Mouse (Mus musculus) Patski (cell line): ENCODE measurements around the gene Cwh43. TPM values are rescaled to one million over a fixed set of nuclear protein-coding genes. Genes with fewer than 3 reads are reported as not detected.

Experiments used
- ATAC-seq: fragments of 100-300 bp; one replicate; pipeline ENCODE4 v1.8.0; 2021
- CTCF ChIA-PET: fragments of 350-600 bp; sonication (Branson Sonifier 250); formaldehyde crosslinking; loops from one replicate; lab custom pipeline; 2022; ENCODE audit warnings: inconsistent platforms; lab: Charles Lee
- POLR2A ChIA-PET: fragments of 350-600 bp; sonication (Branson Sonifier 250); formaldehyde crosslinking; loops from one replicate; lab custom pipeline; 2022; ENCODE audit warnings: antibody characterized with exemption, inconsistent platforms; lab: Charles Lee
- DNase-seq: peaks from one replicate; pipeline ENCODE4 v3.0.0-alpha.2; 2011; ENCODE audit warnings: low read depth, low spot score
- H3K27me3 ChIP-seq: fragments of 371-371 bp; one replicate; pipeline ENCODE4 v1.5.1; 2021
- CTCF ChIP-seq: fragments of 100-300 bp; IDR thresholded peaks from one replicate; pipeline ENCODE4 v1.5.1; 2021
- in situ Hi-C: fragments of 300-500 bp; cut with MboI; formaldehyde crosslinking; loops from 3 replicates; pipeline ENCODE4 v1.11.1; 2018; ENCODE audit warnings: low pct_unique_long_range_greater_than_20kb, mixed read lengths
- polyA plus RNA-seq: library from polyadenylated mRNA; unstranded; gene quantifications from one replicate; pipeline ENCODE4 v1.2.3, GENCODE M21; 2021

Cwh43 gene
- polyA plus RNA-seq, 1 experiment from 2014 or later = not detected

GRCm38 (mm10) chr5:73383647-73383970, 22.3 kb upstream of the Cwh43 start:
- in situ Hi-C loops = loop anchor here (5.0 kb wide), 3 partner anchors 86 to 396 kb away; no protein-coding TSS in a partner anchor
- ATAC-seq (no peak), DNase-seq (no peak)
- no peaks in the 10 kb centered on the region for H3K27me3 ChIP-seq
- ChIA-PET POLR2A (interaction anchor here (0.6 kb wide), 1 partner anchor 245 kb away, joined by 3 read pairs; no protein-coding TSS in a partner anchor), CTCF (interaction anchor here (0.9 to 1.9 kb wide), 6 partner anchors 8 to 400 kb away, joined by 3 to 18 read pairs (median 4); no protein-coding TSS in a partner anchor)
- no peak for TF ChIP-seq CTCF

DNA sequence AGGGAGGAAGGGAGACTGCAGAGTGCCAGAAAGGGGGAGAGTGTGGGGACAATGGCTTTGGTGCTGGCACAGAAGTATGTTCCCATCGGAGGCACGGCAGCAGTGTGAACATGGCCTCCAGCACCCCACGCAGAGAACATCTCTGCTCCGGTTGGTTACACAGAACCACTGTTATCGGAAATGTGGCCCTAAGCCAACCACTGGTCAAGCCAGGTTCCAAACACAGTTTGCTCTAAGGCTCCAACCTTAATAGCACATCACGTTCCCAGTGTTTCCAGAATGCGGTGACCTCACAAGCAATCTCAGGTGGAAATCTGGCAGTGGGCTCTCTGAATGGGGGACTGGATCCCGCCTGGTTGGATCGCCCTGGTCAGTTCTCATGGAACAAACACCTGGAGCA, 12.8 kb upstream of the Cwh43 start:
- ATAC-seq (no peak), DNase-seq (no peak)
- TF ChIP-seq CTCF = no peak
- peaks cover 14% of the 10 kb centered on the region for H3K27me3 ChIP-seq
- POLR2A ChIA-PET = no interaction called here
- CTCF ChIA-PET = no interaction called here
- in situ Hi-C loops = no loop called here

- DNase-seq = no peak
- peaks cover 15% of the 10 kb centered on the region for H3K27me3 ChIP-seq
- in situ Hi-C loops = no loop called here
- ChIA-PET CTCF (no interaction called here), POLR2A (no interaction called here)
- no peak for TF ChIP-seq CTCF
- peak; percentile 61 for ATAC-seq
Measured at GRCm38 (mm10) chr5:73399768-73400526, 5.9 kb upstream of the Cwh43 start.

- TF ChIP-seq CTCF = no peak
Measured at GRCm38 (mm10) chr5:73401341-73401740, 4.5 kb upstream of the Cwh43 start.

GRCm38 (mm10) chr5:73402911-73403310, 3.0 kb upstream of the Cwh43 start:
- ATAC-seq = no peak

More at GRCm38 (mm10) chr5:73401341-73401740, 4.5 kb upstream of the Cwh43 start:
- no peak for DNase-seq
- in situ Hi-C loops = no loop called here
- ATAC-seq = peak; percentile 57
- peaks cover 5% of the 10 kb centered on the region for H3K27me3 ChIP-seq
- POLR2A ChIA-PET = no interaction called here
- CTCF ChIA-PET = no interaction called here

DNA sequence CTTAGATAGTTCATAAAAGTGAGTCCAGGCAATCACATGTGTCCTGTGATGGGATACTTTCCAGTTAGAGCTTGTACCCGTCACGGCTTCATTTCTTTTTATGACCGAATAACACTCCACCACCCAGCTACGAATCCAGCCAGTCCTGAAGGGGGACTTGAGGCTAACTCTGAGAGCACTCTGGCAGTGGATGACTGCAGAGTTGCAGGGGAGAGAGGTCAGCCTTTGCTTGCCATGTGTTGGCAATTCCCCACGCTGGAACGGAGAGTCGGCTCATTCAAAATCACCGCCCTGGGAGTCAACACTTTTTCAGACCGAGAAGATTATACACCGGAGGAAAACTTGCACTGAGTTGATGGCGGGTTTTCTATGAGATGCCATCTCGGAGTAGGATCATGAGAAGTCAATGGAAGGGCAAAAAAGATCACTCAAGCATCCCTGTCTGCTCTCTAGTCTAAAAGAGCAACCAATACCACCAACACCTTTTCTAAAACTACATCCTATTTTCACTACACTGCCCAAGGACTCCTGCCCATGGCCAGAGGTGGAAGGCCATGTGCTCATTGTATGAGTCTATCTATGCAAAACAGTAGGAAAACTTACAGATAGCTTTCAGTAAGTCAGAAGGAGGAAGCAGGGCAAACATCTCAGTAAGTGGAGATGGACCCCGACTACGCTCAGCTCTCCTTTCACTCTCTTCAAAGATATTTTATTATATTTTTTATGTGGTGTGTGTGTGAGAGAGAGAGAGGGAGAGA, 2.4 kb upstream of the Cwh43 start:
- no peaks in the 10 kb centered on the region for H3K27me3 ChIP-seq
- no peak for TF ChIP-seq CTCF
- DNase-seq = no peak
- in situ Hi-C loops = no loop called here
- POLR2A ChIA-PET = no interaction called here
- CTCF ChIA-PET = no interaction called here
- ATAC-seq = no peak

More at GRCm38 (mm10) chr5:73402911-73403310, 3.0 kb upstream of the Cwh43 start:
- DNase-seq = no peak
- POLR2A ChIA-PET = no interaction called here
- H3K27me3 ChIP-seq = peaks cover 2% of the 10 kb centered on the region
- CTCF ChIA-PET = no interaction called here
- TF ChIP-seq CTCF = no peak
- in situ Hi-C loops = no loop called here

- in situ Hi-C loops = no loop called here
- H3K27me3 ChIP-seq = no peaks in the 10 kb centered on the region
- POLR2A ChIA-PET = no interaction called here
- DNase-seq (no peak), ATAC-seq (no peak)
- CTCF ChIA-PET = no interaction called here
- peak; percentile 41 for TF ChIP-seq CTCF
Measured at GRCm38 (mm10) chr5:73404790-73405189, 1.1 kb upstream of the Cwh43 start.

DNA sequence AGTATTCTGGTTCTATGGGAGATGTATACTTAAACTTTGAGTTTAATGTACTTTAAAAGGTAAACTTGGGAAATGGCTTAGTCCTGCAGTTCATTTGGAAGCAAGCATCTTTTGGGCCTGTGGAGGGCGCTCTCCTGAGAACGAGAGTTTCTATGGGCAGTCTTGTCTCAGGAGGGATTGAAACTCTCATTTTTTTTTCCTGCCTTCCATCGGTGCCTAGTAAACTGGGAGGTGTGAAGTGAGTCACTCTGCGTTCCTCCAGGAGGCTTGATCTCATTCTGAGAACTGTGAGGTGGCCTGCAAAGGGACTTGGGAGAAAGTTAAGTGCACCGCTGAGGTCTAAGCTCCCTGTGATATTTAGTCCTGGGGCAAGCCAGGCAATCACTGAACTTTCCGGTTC, 986 bp downstream of the Cwh43 start:
- DNase-seq (no peak), ATAC-seq (no peak)
- ChIA-PET CTCF (no interaction called here), POLR2A (no interaction called here)
- no peak for TF ChIP-seq CTCF
- in situ Hi-C loops = no loop called here
- no peaks in the 10 kb centered on the region for H3K27me3 ChIP-seq

DNA sequence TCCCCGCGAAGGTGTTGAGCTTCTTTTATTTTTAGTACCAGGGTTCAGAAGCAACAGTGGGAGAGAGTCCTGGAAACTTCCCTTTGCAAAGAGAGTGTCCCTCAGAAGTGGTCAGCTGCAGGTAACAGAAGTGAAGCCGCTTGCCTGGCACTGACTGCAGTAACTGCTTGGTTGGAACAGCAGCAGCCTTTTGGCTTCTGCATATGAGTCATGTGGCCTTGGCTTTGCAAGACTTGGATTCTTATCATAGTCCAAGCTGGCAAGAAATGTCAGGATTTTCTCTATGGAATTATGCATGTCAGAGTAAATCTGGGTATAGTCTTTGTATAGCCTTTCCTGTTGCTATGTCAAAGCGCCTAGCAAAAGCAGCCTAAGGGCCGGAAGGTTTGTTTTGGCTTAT, 4.1 kb downstream of the Cwh43 start:
- DNase-seq (no peak), ATAC-seq (peak; percentile 64)
- in situ Hi-C loops = no loop called here
- CTCF ChIA-PET = interaction anchor here (1.1 to 1.2 kb wide), 2 partner anchors 27 to 224 kb away, joined by 3 read pairs; no protein-coding TSS in a partner anchor
- TF ChIP-seq CTCF = no peak
- POLR2A ChIA-PET = no interaction called here
- H3K27me3 ChIP-seq = no peaks in the 10 kb centered on the region

GRCm38 (mm10) chr5:73411771-73412170, 5.9 kb downstream of the Cwh43 start:
- no peak for TF ChIP-seq CTCF
- POLR2A ChIA-PET = no interaction called here
- CTCF ChIA-PET = no interaction called here
- DNase-seq = no peak
- no peaks in the 10 kb centered on the region for H3K27me3 ChIP-seq
- in situ Hi-C loops = no loop called here
- ATAC-seq = no peak

- H3K27me3 ChIP-seq = no peaks in the 10 kb centered on the region
- in situ Hi-C loops = no loop called here
- DNase-seq (no peak), ATAC-seq (no peak)
- POLR2A ChIA-PET = no interaction called here
- CTCF ChIA-PET = interaction anchor here (1.5 kb wide), 1 partner anchor 225 kb away, joined by 4 read pairs; no protein-coding TSS in a partner anchor
- TF ChIP-seq CTCF = no peak
Measured at GRCm38 (mm10) chr5:73414172-73414571, 8.3 kb downstream of the Cwh43 start.
